Mouse (Mus musculus) stomach, embryonic 14.5 days (tissue): ENCODE results near the gene Sept9. TPM values are rescaled to one million over a fixed set of nuclear protein-coding genes. Genes with fewer than 3 reads are reported as not detected.

Experiments used
- ATAC-seq: fragments of 200-750 bp; cut with Nextera tagmentation; 2 replicates; pipeline ENCODE4 v1.8.0; 2017; ENCODE audit warnings: low read depth, moderate TSS enrichment; ENCODE audit not compliant: insufficient number of reproducible peaks, insufficient read depth, low FRiP score
- H3K27ac ChIP-seq: fragments of 300-500 bp; sonication (generic); 2 replicates; pipeline ENCODE4 v1.5.1; 2014; ENCODE audit warnings: mild to moderate bottlenecking, low read length, moderate library complexity, mixed read lengths
- H3K27me3 ChIP-seq: fragments of 300-500 bp; sonication (generic); 2 replicates; pipeline ENCODE4 v1.6.1; 2014; ENCODE audit warnings: low read length, control low read depth, mixed read lengths; ENCODE audit not compliant: control insufficient read depth, insufficient read depth
- H3K36me3 ChIP-seq: fragments of 300-500 bp; sonication (generic); 2 replicates; pipeline ENCODE4 v1.6.1; 2014; ENCODE audit warnings: mild to moderate bottlenecking, control low read depth, low read length, moderate library complexity, mixed read lengths; ENCODE audit not compliant: control insufficient read depth, insufficient read depth
- H3K4me1 ChIP-seq: fragments of 300-500 bp; sonication (generic); 2 replicates; pipeline ENCODE4 v1.6.1; 2014; ENCODE audit warnings: low read length, control low read depth, mixed read lengths; ENCODE audit not compliant: control insufficient read depth, insufficient read depth
- H3K4me2 ChIP-seq: fragments of 300-500 bp; sonication (generic); replicated peaks from 2 replicates; pipeline ENCODE4 v1.6.1; 2014; ENCODE audit warnings: low read depth, low read length, control low read depth
- H3K4me3 ChIP-seq: fragments of 300-500 bp; sonication (generic); 2 replicates; pipeline ENCODE4 v1.5.1; 2014; ENCODE audit warnings: low read depth, low read length, control low read depth
- H3K9ac ChIP-seq: fragments of 300-500 bp; sonication (generic); replicated peaks from 2 replicates; pipeline ENCODE4 v1.6.1; 2014; ENCODE audit warnings: low read depth, mild to moderate bottlenecking, control low read depth, low read length, moderate library complexity, mixed read lengths
- H3K9me3 ChIP-seq: fragments of 300-500 bp; sonication (generic); 2 replicates; pipeline ENCODE4 v1.6.1; 2016; ENCODE audit warnings: low read depth, low read length, control low read depth; ENCODE audit not compliant: control insufficient read depth
- WGBS: fragments of 180-500 bp; shearing (Covaris S2); extraction: QIAGEN DNeasy Blood & Tissue Kit; methylation state at CpG from one replicate; pipeline ENCODE4 v1.1.7; 2014; 5-methylcytosine and 5-hydroxymethylcytosine counted together
- polyA plus RNA-seq: library from polyadenylated mRNA; unstranded; fragments of >200 nt; fragmentation: Nextera tagmentation; extraction: Ambion mirVana; gene quantifications from 2 replicates; pipeline ENCODE4 v1.2.1, GENCODE M21; 2014

The Sept9 gene
- polyA plus RNA-seq, 1 experiment from 2014 or later = 106 TPM

GRCm38 (mm10) chr11:117284721-117285605, 85.5 kb downstream of the Sept9 start:
- H3K9ac ChIP-seq = no peak overlapping the region
- H3K27ac ChIP-seq = peak overlapping the region; percentile 72
- H3K4me2 ChIP-seq = no peak overlapping the region
- no peaks in the 10 kb centered on the region; the same call in 1 of the 2 replicates for H3K36me3 ChIP-seq
- H3K27me3 ChIP-seq = no peaks in the 10 kb centered on the region
- H3K4me3 ChIP-seq = no peak overlapping the region
- peak; percentile 24; the same call in 1 of the 2 replicates for ATAC-seq
- 50% methylated on average over 19 of the region's 19 CpGs for WGBS
- H3K4me1 ChIP-seq = peaks cover 34% of the 10 kb centered on the region
- no peaks in the 10 kb centered on the region for H3K9me3 ChIP-seq

- WGBS = 64% methylated on average over 10 of the region's 10 CpGs
- Histone ChIP-seq H3K9ac (no peak overlapping the region), H3K27me3 (no peaks in the 10 kb centered on the region), H3K4me1 (peaks cover 31% of the 10 kb centered on the region), H3K9me3 (no peaks in the 10 kb centered on the region), H3K36me3 (peaks cover 5% of the 10 kb centered on the region), H3K4me2 (no peak overlapping the region), H3K27ac (peak overlapping the region; percentile 72; the same call in 1 of the 2 replicates), H3K4me3 (no peak overlapping the region)
- no peak for ATAC-seq
These were observed 86.1 kb downstream of the Sept9 start for GRCm38 (mm10) chr11:117285606-117285931.

GRCm38 (mm10) chr11:117287792-117288191, 88.3 kb downstream of the Sept9 start:
- Histone ChIP-seq H3K9me3 (no peaks in the 10 kb centered on the region), H3K27me3 (no peaks in the 10 kb centered on the region), H3K9ac (no peak overlapping the region), H3K4me1 (peaks cover 21% of the 10 kb centered on the region), H3K36me3 (peaks cover 20% of the 10 kb centered on the region), H3K4me2 (no peak overlapping the region), H3K27ac (no peak overlapping the region), H3K4me3 (no peak overlapping the region)
- WGBS = 75% methylated on average over 3 of the region's 3 CpGs
- ATAC-seq = no peak

GRCm38 (mm10) chr11:117288765-117289164, 89.3 kb downstream of the Sept9 start:
- H3K27ac ChIP-seq = no peak overlapping the region
- H3K4me1 ChIP-seq = peaks cover 15% of the 10 kb centered on the region
- no peak overlapping the region for H3K4me3 ChIP-seq
- H3K9me3 ChIP-seq = no peaks in the 10 kb centered on the region
- 79% methylated on average over 8 of the region's 8 CpGs for WGBS
- H3K4me2 ChIP-seq = no peak overlapping the region
- no peak overlapping the region for H3K9ac ChIP-seq
- no peak for ATAC-seq
- H3K27me3 ChIP-seq = no peaks in the 10 kb centered on the region
- H3K36me3 ChIP-seq = peaks cover 20% of the 10 kb centered on the region

GRCm38 (mm10) chr11:117291271-117292059, 92.0 kb downstream of the Sept9 start:
- no peak for ATAC-seq

GRCm38 (mm10) chr11:117292446-117292845, 93.0 kb downstream of the Sept9 start:
- no peak overlapping the region for H3K27ac ChIP-seq
- H3K4me2 ChIP-seq = no peak overlapping the region
- 75% methylated on average over 11 of the region's 11 CpGs for WGBS
- no peak for ATAC-seq
- H3K9ac ChIP-seq = no peak overlapping the region
- peaks cover 20% of the 10 kb centered on the region for H3K36me3 ChIP-seq
- H3K4me3 ChIP-seq = no peak overlapping the region
- no peaks in the 10 kb centered on the region for H3K9me3 ChIP-seq
- H3K4me1 ChIP-seq = peaks cover 22% of the 10 kb centered on the region
- no peaks in the 10 kb centered on the region for H3K27me3 ChIP-seq

More at GRCm38 (mm10) chr11:117291271-117292059, 92.0 kb downstream of the Sept9 start:
- Histone ChIP-seq H3K4me3 (no peak overlapping the region), H3K4me2 (no peak overlapping the region), H3K27me3 (no peaks in the 10 kb centered on the region), H3K9ac (no peak overlapping the region), H3K4me1 (peaks cover 17% of the 10 kb centered on the region), H3K9me3 (no peaks in the 10 kb centered on the region), H3K27ac (no peak overlapping the region), H3K36me3 (peaks cover 20% of the 10 kb centered on the region)
- 94% methylated on average over 30 of the region's 30 CpGs for WGBS

GRCm38 (mm10) chr11:117295266-117295665, 95.8 kb downstream of the Sept9 start:
- Histone ChIP-seq H3K4me1 (peaks cover 22% of the 10 kb centered on the region), H3K36me3 (peaks cover 17% of the 10 kb centered on the region), H3K9ac (no peak overlapping the region), H3K27ac (peak overlapping the region; percentile 85; the same call in 1 of the 2 replicates), H3K4me3 (no peak overlapping the region), H3K4me2 (no peak overlapping the region), H3K9me3 (no peaks in the 10 kb centered on the region), H3K27me3 (no peaks in the 10 kb centered on the region)
- no peak; the same call in 1 of the 2 replicates for ATAC-seq
- 60% methylated on average over 7 of the region's 7 CpGs for WGBS

GRCm38 (mm10) chr11:117296116-117296499, 96.6 kb downstream of the Sept9 start:
- H3K9ac ChIP-seq = no peak overlapping the region
- ATAC-seq = no peak
- H3K27ac ChIP-seq = peak overlapping the region; percentile 85
- no peaks in the 10 kb centered on the region for H3K9me3 ChIP-seq
- H3K4me2 ChIP-seq = no peak overlapping the region
- no peak overlapping the region for H3K4me3 ChIP-seq
- H3K4me1 ChIP-seq = peaks cover 22% of the 10 kb centered on the region
- 52% methylated on average over 4 of the region's 4 CpGs for WGBS
- no peaks in the 10 kb centered on the region for H3K27me3 ChIP-seq
- H3K36me3 ChIP-seq = peaks cover 9% of the 10 kb centered on the region
